Mouse (Mus musculus) heart, postnatal 0 days (tissue): ENCODE measurements around the gene Card6.

Experiments used
- CTCF ChIP-seq: IDR thresholded peaks from 2 replicates; pipeline ENCODE4 v1.5.1; 2016; ENCODE audit warnings: antibody characterized with exemption, control low read depth, low read depth
- EP300 ChIP-seq: IDR thresholded peaks from 2 replicates; pipeline ENCODE4 v1.6.1; 2016; ENCODE audit warnings: antibody characterized with exemption, low read depth

DNA sequence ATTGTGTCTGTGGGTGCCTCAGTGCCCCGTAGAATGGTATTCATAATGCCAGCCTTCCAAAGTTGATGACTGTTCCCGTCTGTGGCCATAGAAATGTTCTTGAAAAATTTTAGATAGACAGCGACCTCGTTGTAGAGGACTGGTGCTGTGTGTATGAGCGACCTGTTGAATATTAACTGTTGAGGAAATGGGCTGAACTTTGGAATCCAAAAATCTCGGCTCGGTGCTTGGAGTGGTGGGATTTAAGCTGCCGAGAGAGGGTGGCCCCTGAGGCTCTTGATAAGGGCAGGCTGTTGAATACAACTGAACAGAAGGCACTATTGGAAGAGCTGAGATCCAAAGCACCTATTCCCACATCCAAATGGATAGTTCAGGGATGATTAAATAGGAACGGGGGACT is 46.3 kb upstream of the Card6 start:
- TF ChIP-seq CTCF, result no peak
- TF ChIP-seq EP300, result no peak
